Comparison of ENCODE assay signal across 8 mouse cellular contexts in genomic region chr12:111907421-111907891, GRCm38 (mm10). TPM values are rescaled to one million over a fixed set of nuclear protein-coding genes. Genes with fewer than 3 reads are reported as not detected.
DNase-seq lines count a peak whose midpoint lies in the region; ATAC-seq and TF ChIP-seq lines count a peak whose summit lies in the region.

No protein-coding gene starts in this region.

- H3K9ac ChIP-seq in heart, postnatal 0 days (replicated peaks; ENCODE audit: low read depth, low read length): peak overlapping the region; percentile 85

- no peak for TF ChIP-seq CTCF in heart, postnatal 0 days (IDR thresholded peaks at IDR 0.05; ENCODE audit: low read depth)

- WGBS in forebrain, embryonic 10.5 days: under 1% methylated on average over 59 of the region's 63 CpGs
- WGBS in heart, postnatal 0 days: under 1% methylated on average over 49 of the region's 63 CpGs

- peak; percentile 85 for DNase-seq in CD4-positive, CD25-positive, alpha-beta regulatory T cell, adult 2 months (ENCODE audit: low read depth, low spot score)
- peak; percentile 83 to 86 for DNase-seq in adrenal gland, postnatal 36 days
- DNase-seq in forebrain, embryonic 10.5 days (ENCODE audit: extremely low spot score, low spot score): peak; percentile 44
- DNase-seq in heart, postnatal 0 days (ENCODE audit: low spot score): no peak
- peak; percentile 73 to 83 for DNase-seq in kidney, postnatal 4 days
- peak; percentile 75 for DNase-seq in lung, postnatal 14 days
- peak; percentile 11 for DNase-seq in retina, postnatal 7 days (ENCODE audit: low read depth, low spot score)
- peak; percentile 45 to 60 for DNase-seq in urinary bladder, postnatal 36 days (ENCODE audit: low spot score in 2 of 2)

- H3K27ac ChIP-seq in forebrain, embryonic 10.5 days: peak overlapping the region; percentile 79
- H3K27ac ChIP-seq in heart, postnatal 0 days (ENCODE audit: low read depth): peak overlapping the region; percentile 95

- H3K4me2 ChIP-seq in heart, postnatal 0 days (ENCODE audit: low read depth, low read length): peak overlapping the region; percentile 96

- H3K27me3 ChIP-seq in forebrain, embryonic 10.5 days (ENCODE audit: poor library complexity, severe bottlenecking): peaks cover 76% of the 10 kb centered on the region
- H3K27me3 ChIP-seq in heart, postnatal 0 days (ENCODE audit: control insufficient read depth, insufficient read depth, low read length): no peaks in the 10 kb centered on the region

- peak; percentile 60 for ATAC-seq in heart, postnatal 0 days (ENCODE audit: insufficient read depth, low read depth)

- H3K36me3 ChIP-seq in forebrain, embryonic 10.5 days (replicated peaks): no peaks in the 10 kb centered on the region
- H3K36me3 ChIP-seq in heart, postnatal 0 days (replicated peaks; ENCODE audit: control insufficient read depth, insufficient read depth, low read length): no peaks in the 10 kb centered on the region

- peak overlapping the region; percentile 88 for H3K4me3 ChIP-seq in forebrain, embryonic 10.5 days
- H3K4me3 ChIP-seq in heart, postnatal 0 days (ENCODE audit: low read depth, low read length): peak overlapping the region; percentile 85

- H3K9me3 ChIP-seq in forebrain, embryonic 10.5 days: no peaks in the 10 kb centered on the region
- no peaks in the 10 kb centered on the region for H3K9me3 ChIP-seq in heart, postnatal 0 days (replicated peaks; ENCODE audit: control insufficient read depth, low read length)

- H3K4me1 ChIP-seq in forebrain, embryonic 10.5 days: peaks cover 21% of the 10 kb centered on the region
- H3K4me1 ChIP-seq in heart, postnatal 0 days (ENCODE audit: control insufficient read depth, insufficient read depth): 0 out of 2 replicates have a peak, but pooled peaks cover 9% of the 10 kb centered on the region

- no peak for TF ChIP-seq EP300 in heart, postnatal 0 days (IDR thresholded peaks at IDR 0.05; ENCODE audit: low read depth)

RNA-seq across cellular contexts. Expression of gene Ppp1r13b, which starts 0.5 kb away (rescaled TPM):
- 10 to 100 TPM; 13.8 to 18.8 TPM for total RNA-seq in adrenal gland, postnatal 36 days (2021)
- 2.9 and 3.1 TPM in 2 replicates for polyA plus RNA-seq in forebrain, embryonic 10.5 days (2016; fragmentation: Nextera tagmentation; extraction: Ambion mirVana)
- 18.2 TPM in 2 replicates for total RNA-seq in heart, postnatal 0 days (2014; rRNA removed; ENCODE audit: low replicate concordance)
- polyA plus RNA-seq in heart, postnatal 0 days (2015; fragmentation: Nextera tagmentation; extraction: Ambion mirVana): 9.9 and 11.2 TPM in 2 replicates

RNA-seq across cellular contexts. Expression of gene Atp5mpl, which starts 59.3 kb away (rescaled TPM):
- 100 to 1,000 TPM; 362 to 417 TPM for total RNA-seq in adrenal gland, postnatal 36 days (2021)
- polyA plus RNA-seq in forebrain, embryonic 10.5 days (2016; fragmentation: Nextera tagmentation; extraction: Ambion mirVana): 565 and 608 TPM in 2 replicates
- 727 and 889 TPM in 2 replicates for total RNA-seq in heart, postnatal 0 days (2014; rRNA removed; ENCODE audit: low replicate concordance)
- 3,038 and 3,095 TPM in 2 replicates for polyA plus RNA-seq in heart, postnatal 0 days (2015; fragmentation: Nextera tagmentation; extraction: Ambion mirVana)
